Mouse (Mus musculus) monocyte, adult 2 months (primary cell): ENCODE measurements around the gene Ctnnbip1.

ENCODE experiments used
- DNase-seq, 2 experiments: peaks; one replicate each; pipeline ENCODE4 v3.0.0; 2022; ENCODE audit warnings: low spot score in 2 of 2, low read depth in 1 of 2

Gene Ctnnbip1

DNA sequence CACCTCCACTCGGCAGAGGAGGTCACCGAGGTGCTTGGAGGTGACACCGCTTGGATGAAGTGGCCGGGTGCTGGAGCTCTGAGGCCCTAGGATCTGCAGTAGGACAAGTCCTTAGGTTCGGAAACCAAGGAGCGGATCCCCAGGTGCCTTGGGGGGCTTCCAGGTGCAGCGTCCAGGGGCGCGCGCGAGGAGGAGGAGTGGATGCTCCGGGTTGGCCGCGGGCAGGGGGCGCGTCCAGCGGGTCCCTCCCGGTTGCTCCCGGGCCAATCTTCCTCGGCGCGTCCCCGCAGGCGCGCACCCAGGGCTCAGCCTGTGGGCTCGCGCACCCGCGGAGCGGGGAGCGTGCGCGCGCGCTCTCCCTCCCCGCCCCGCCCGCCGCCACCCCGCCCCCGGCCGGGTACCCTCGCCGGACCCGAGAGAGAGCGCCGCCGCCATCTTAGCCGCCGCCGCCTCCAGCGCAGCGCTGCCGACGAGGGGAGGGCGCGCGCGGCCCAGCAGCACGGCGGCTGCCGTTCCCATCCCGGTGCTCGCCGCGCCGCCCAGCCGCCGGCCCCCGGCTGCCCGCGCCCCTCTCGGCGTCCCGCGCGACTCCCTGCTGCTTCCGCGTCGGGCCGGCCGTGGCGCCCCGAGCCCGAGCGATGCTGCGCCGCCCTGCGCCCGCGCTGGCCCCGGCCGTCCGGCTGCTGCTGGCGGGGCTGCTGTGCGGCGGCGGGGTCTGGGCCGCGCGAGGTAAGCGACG is 68.2 kb downstream of the Ctnnbip1 start, which contains the start of gene Clstn1:
Gene Clstn1, plus strand, starts transcription at position 425 of the 739 bp plus-strand sequence.
- DNase-seq: no peak

DNA sequence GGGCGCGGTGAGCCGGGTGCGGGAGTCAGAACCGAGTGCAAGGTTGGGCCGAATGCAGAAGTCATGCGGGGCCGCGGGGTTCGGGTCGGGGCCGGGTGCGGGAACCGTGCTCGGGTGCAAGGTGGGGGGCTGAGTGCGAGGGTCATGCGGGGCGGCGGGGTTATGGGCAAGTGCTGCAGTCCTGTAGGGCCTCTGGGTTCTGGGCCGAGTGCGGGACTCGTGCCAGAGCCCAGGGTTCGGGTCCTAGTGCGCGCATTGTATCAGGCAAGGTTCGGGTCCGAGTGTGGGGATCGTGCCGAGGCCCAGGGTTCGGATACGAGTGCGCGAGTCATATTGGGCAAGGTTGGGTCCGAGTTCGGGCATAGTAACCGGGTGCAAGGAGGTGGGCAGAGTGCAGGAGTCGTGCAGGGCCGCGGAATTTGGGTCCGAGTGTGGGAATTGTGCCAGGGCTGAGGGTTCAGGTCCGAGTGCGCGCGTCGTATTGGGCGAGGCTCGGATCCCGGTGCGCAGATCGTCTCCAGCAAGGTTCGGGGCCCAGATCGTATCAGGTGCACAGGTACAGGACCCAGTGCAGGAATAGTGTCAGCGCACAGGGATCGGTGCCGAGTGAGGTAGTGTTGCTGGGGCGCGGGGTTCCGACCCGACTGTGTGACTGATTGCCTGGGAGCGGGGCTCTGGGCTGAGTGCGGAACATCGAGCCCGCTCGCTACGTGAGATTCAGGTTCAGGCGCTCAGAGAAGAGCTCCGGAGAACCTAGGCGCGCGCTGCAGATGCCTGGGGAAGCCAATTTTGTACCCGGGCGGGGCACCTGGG is 69.0 kb downstream of the Ctnnbip1 start:
- no peak for DNase-seq

DNA sequence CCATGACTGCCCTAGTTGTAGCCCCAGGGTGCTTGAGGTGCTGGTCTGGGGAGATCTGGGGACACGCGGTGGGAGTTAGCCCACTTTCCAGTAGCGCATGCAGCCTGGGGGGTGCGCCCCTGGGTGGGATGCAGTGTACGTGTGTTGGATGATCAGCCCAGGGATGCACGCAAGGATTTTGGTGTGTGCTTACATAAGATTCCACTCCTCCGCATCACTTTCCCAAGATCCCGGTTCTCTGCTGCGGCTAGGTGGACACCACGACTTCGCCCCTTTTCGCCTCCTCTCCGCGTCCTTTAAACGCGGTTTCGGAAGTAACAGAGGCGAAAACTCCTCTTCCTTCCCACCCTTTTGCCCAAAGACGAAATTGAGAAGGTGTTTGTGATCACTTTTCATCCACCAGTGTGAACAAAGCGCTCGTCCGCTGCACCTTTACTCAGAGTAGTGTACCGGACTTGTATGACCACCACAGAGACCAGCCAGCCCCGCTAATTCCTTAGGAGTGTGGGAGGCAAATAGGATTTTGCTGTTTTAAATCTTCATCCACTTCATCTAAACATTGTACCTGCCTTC is 69.6 kb downstream of the Ctnnbip1 start:
- no peak for DNase-seq

DNA sequence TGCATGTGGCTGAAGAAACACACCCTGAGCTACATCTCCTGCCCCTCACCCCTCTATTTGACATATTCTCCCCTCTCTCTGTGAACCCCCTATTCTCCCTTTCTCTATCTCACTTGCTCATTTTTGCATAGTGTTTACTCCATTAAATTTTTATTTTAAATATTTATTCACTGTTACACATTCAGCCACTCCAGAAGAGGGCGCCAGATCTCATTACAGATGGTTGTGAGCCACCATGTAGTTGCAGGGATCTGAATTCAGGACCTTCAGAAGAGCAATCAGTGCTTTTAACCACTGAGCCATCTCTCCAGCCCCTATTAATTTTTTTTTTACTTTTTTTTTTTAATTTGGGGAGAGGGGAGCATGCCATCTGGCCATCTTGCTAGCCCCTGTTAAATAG is 72.2 kb downstream of the Ctnnbip1 start:
- DNase-seq: no peak

DNA sequence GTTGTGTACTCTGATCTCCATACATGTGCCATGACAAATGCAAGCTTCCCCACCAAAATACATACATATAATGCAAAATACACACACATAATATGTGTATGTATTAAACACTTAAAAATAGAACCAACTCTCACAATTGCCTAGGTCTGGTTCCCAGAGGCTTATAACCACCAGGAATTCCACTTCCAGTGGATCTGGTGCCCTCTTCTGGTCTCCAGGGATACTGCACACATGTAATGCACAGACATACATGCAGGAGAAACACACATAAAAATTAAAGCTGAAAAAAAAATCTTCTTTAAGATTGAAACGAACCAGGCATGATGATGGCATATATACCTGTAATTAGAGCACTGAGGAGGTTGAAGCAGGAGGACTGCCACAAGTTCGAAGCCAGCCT is 73.5 kb downstream of the Ctnnbip1 start:
- DNase-seq: no peak

DNA sequence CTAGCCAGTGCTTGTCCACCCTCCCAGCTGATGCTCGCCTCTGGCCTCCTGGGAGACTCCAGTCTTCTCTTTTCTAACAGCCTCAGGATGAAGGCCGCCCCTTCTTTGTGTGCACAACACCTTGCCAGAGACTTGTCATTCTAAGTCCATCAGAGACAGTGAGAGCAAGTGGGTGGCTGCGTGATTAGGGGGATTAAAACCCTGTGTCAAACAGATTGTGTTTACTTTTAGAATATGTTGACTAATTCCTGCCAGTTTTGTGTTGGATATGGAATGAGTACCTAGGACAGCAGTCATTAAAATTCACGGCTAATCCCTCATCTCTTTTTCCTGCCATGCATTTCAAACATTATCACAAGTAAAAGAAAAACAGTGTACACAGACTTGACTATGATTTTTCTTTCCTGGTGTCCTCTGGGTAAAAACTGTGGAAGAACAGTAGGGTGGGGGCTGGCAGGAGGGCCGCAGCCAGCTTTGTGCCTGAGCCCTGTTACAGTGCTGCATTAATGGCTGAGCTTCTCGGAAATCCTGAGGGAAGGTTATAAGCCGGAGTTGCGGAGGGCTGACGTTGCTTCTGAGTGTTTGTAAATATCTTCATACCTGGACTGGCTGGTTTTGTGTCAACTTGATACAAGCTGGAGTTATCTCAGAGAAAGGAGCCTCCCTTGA is 77.0 kb downstream of the Ctnnbip1 start:
- DNase-seq: no peak

DNA sequence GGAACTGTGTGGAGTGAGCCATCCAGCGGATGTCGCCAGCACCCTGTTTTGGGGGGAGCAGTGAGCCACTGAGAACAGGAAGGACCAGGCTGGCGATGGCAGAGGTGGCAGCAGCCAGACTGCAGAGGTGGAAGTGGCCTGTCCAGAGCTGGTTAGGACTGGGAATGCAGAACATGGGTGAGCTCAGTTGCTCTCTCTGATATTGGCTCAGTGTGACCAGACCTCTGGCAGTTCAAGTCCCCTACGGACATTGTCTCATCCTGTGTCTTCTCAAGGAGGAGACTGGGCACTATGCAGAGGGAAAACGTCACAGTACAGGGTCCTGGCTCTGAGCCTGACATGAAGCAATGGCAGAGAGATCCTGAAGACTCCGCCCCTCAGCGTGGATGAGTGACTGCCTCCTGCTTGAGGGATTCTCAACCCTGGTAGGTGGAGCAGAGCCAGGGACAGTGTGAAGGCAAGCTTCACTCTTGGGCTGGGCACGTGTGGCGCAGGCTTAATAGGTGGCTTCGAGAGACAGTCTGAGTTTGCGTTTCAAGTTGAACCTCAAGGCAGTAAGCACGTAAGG is 79.7 kb downstream of the Ctnnbip1 start:
- no peak for DNase-seq

DNA sequence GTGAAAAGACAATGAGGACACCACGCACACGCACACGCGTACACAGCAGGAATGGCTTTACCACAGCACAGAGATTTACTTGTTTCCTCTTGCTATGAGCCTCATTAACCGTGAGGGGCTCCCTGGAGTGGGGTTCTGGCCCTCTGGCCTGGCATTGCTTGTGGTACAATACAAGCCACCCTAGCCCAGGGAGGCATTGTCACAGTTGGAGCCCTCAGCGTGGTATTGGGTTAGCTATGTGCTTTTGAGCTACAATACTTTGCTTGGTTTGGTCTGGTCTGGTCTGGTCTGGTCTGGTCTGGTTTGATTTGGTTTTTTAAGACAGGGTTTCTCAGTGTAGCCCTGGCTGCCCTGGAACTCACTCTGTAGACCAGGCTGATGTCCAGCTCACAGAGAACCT is 81.5 kb downstream of the Ctnnbip1 start:
- no peak for DNase-seq

DNA sequence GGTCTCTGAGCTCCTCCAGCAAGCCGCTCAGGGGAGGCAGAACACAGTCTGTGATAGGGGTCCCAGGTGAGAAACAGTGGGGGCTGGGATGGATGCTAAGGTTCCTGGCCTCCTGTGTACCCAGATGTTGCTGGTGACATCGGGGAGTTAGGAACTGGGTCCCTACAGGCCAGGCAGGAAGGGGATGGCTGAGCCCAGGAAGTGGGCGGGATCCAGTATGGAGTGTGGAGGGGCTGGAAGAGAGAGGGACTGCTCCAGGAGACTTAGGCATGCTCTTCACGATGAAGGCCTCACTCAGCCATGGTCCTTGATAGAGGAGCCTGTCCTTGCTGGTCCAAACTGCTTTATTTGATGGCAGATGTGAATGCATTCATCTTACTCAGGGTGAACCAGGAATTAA is 82.1 kb downstream of the Ctnnbip1 start:
- no peak for DNase-seq

DNA sequence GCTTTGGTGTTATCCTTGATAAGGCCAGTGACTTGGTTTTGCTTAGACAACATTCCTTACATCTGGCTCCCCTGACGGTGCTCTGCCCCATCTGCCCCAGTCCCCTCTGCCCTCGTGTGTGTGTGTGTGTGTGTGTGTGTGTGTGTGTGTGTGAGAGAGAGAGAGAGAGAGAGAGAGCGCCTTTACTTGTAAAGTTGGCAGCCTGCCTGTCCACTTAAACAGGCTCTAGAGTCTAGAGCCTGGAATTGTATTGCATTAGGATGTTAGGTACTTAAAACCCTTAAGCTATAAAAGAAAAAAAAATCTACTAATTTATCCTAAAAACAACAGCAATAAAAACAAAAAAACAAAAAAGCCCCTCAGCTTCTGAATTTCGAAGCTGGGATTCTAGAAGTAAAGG is 83.4 kb downstream of the Ctnnbip1 start:
- DNase-seq: no peak

DNA sequence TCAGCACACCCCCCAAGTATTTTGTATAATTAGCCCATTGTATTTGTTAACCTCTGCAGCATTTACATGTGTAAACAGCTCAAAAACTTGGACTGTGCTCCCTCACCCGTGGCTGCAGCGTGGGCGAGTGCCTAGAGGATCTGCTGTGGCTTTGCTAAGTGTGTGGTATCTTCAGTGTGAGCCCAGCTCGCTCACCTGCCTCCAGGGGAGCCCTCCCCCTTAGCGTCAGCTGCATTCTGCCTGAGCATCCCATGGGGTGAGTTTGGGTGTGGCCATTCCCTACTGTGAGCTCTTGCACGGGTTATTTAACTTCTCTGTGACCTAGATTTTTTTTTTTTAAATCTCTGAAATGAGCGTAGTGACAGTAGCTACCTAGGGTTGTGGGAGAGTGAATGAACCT is 84.2 kb downstream of the Ctnnbip1 start:
- no peak for DNase-seq

DNA sequence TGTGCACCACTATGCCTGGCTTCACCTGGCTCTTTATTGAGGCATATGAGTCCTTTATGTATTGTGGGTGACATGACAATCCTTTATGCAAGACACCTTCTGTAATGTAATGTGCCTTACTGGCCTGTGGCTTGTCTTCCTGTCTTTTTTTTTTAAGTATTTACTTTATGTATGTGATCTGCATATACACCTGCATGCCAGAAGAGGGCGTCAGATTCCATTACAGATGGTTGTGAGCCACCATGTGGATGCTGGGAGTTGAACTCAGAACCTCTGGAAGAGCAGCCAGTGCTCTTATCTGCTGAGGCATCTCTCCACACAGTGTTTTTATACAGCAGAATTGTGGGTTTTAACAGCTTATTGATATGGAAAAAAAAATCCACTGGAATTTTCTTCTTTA is 85.8 kb downstream of the Ctnnbip1 start:
- DNase-seq: no peak

DNA sequence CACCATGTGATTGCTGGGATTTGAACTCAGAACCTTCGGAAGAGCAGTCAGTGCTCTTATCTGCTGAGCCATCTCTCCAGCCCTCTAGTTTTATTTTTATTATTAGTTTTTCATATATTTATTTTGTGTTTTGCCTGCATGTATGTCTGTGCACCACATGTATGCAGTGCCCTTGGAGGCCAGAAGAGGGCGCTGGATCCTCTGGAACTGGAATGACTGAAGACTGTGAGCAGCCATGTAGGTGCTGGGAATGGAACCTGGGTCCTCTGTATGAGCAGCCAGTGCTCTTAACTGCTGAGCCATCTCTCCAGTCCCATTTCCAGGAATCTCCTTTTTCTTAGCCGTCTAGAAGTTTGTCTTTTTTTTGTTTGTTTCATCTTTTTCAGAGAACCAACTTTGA is 86.5 kb downstream of the Ctnnbip1 start:
- DNase-seq: no peak

DNA sequence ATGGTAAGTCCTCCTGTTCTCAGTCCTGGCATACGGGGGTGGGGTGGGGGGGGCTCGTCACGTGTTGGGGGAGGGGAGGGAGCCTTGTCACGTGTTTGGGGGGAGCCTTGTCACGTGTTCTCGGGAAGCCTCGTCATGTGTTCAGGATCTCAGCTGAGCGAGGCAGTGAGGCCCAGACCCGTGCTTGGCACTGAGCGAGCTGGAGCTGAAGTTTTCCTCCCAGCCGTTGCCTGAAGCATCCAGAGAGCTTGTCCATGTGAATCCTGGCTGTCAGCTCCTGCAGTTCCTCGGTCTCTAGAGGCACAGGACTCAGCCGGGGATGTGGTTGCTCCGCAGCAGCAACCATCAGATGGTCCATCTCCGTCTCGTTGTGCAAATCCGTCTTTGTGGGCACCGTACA is 88.0 kb downstream of the Ctnnbip1 start:
- DNase-seq: no peak

DNA sequence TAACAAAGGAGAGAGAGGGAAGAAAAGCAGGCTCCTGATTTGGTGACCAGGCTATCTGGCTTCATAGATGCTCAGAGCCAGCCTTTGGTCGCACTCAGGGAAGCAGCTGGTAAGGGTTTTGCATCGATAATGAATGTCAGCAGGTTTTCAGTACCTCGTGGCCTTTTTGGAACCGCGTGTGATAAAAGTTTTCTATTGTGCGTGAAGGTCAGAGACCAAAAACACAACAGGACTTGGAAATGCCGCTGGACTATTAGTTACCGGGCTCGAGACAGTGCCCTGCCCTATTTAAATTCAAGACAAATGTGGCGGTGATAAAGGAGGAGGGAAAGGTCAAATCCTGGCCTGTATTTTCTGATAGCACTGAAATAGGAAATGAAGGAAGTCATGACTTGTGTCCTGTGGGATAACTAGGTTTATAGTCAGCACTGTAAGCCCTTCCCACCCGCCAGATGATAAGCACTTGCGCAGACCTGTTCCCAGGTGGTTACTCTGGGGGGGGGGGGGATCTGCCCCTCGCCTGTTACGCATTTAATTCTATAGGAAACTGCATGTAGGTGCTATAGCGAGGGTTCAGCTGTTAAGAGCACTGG is 88.8 kb downstream of the Ctnnbip1 start:
- no peak for DNase-seq

DNA sequence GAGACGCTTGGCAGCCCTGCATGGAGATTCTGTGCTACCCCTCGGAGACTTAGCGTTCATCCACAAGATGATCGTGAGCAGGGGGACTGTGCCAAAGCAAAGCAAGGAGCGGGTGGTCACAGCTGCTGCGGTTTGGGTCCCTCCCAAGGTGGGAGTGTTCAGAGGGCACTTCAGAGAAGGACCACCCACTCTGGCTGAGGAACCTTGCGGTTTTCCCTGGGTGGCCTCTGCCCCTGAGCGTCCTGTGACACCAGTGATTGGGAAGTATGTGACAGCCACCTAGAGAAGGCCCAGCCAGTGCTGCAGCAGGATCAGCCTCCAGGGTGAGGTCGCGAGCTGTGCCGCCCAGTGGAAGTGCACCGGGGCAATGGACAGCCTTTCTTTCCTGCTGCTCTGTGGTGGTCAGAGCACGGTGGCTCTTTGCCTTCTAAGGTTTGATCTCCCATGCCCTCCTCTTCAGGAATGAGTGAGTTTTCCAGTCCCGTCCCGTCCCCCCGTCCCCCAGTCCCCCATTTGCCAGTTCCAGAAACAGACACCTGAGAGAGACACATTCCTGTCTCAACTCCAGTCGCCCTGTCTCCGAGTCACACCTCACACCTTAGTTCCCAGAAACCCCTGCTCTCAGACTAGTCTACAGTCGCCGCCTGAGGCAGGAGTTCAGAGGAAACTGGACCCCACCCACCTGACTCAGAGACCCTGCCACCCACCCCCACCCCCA is 89.7 kb downstream of the Ctnnbip1 start:
- DNase-seq: no peak

DNA sequence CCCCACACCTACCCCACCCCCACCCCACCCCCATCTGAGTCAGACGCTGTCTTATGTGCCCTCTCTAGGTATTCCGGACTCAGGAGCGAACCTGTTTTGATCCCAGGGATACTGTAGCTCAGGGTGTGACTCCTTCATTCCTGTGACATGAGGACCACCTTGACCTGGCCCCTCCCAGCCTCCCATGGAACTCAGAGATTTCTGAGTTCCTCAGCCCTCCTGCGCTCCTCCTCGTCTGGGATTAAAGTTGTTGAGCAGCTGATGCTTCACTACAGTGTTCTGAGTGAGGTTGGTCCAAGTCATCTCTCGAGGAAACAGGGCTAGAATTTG is 90.2 kb downstream of the Ctnnbip1 start:
- DNase-seq: no peak

DNA sequence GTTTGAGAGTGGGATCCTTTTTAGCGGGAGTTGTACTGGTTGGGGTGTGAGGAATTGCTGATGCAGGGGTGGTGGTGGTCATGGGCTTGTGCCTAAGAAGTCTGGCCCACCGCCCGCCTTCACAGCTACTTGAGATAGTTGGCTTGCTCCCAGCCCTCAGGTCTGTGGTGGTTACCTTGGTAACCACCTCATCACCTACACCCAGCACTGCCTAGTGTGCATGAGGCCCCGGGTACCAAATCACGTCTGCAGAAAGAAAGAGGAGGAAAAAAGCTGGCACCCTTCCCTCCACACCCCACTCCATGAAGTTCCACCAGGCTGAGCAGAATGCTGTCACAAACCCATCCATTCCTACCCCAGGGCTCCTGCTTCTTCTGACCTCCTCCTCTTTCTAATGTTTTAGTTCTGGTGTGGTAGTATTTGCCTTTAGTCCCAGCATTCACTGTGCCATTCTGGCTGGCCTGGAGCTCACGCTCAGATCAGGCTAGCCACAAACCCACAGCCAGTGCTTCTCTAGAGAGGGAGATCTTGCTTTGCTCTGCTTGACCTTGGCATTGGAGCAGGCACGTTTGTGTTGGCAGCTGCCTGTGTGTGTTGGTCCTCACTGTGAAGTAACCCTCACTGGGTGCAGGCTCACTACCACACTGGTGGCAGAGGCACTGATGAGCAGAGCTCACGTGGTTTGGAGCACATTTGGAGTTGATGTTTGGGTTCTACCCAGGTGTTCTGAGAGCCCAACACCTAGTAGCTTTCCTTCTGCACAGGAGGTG is 91.4 kb downstream of the Ctnnbip1 start:
- no peak for DNase-seq

DNA sequence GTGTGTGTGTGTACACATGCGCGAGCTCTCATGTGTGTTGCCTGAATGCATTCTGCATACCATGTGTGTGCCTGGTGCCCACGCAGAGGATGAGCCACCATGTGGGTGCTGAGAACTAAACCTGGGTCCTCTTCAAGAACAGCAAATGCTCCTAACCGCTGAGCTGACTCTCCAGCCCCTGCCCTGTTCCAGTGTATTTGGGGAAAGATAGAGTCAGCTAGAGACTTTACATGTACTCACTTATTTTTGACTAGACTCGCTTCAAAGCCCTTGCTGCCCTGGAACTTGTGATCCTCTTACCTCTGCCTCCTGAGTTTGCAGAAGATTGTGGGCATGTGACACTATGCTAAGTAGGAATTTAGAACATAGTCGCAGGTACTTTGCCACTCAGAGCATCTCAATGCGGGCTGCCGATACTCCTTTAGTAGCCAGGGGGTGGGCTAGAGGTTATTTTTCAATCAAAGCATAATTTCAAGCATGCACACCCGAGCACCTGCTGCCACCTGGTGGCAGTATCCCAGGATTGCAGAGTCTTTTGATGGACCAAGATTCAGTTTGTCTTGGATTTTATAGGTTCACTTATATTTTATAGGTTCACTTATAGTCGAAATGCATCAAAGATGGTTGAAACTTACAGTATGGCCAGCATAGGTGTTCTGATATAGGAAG is 93.5 kb downstream of the Ctnnbip1 start:
- DNase-seq: no peak
